Mouse (Mus musculus): ENCODE data around the gene Gm11733.

- no peak for TF ChIP-seq GATA1 (IDR thresholded peaks at IDR 0.05; ENCODE audit: borderline replicate concordance, low read length)
- TF ChIP-seq FLI1 (IDR thresholded peaks at IDR 0.05; ENCODE audit: low read length), result no peak
Measured at GRCm38 (mm10) chr11:117498137-117498511, 14.0 kb downstream of the Gm11733 start.

Measured in megakaryocyte, embryonic 14.5 days (primary cell).